Mouse (Mus musculus): ENCODE results near the gene Olfr692.

GRCm38 (mm10) chr7:105399935-105400624, 32.0 kb downstream of the Olfr692 start, which contains the start of gene Fam160a2:
- TF ChIP-seq CTCF (IDR thresholded peaks at IDR 0.05; ENCODE audit: low read depth, low read length) (no peak), POLR2A (IDR thresholded peaks at IDR 0.05; ENCODE audit: extremely low read depth, insufficient read depth, low read length) (peak; percentile 50; the same call in 1 of the 2 replicates)

Measured in liver, adult 2 months (tissue).